Mouse (Mus musculus) lung, postnatal 0 days (tissue): ENCODE measurements around the gene Chml. TPM values are rescaled to one million over a fixed set of nuclear protein-coding genes. Genes with fewer than 3 reads are reported as not detected.

Experiments
- ATAC-seq: fragments of 200-750 bp; cut with Nextera tagmentation; 2 replicates; pipeline ENCODE4 v1.8.0; 2017; ENCODE audit warnings: moderate library complexity
- DNase-seq: peaks from one replicate; pipeline ENCODE4 v3.0.0-alpha.2; 2016; ENCODE audit warnings: low spot score
- H3K27ac ChIP-seq: fragments of 300-500 bp; sonication (generic); 2 replicates; pipeline ENCODE4 v1.5.1; 2014; ENCODE audit warnings: antibody characterized with exemption, mild to moderate bottlenecking, low read length, mixed read lengths
- H3K27me3 ChIP-seq: fragments of 300-500 bp; sonication (generic); replicated peaks from 2 replicates; pipeline ENCODE4 v1.6.1; 2014; ENCODE audit warnings: low read length, mixed read lengths; ENCODE audit not compliant: insufficient read depth
- H3K36me3 ChIP-seq: fragments of 300-500 bp; sonication (generic); 2 replicates; pipeline ENCODE4 v1.6.1; 2014; ENCODE audit warnings: low read length, mixed read lengths; ENCODE audit not compliant: insufficient read depth
- H3K4me1 ChIP-seq: fragments of 300-500 bp; sonication (generic); 2 replicates; pipeline ENCODE4 v1.6.1; 2014; ENCODE audit warnings: antibody characterized with exemption, low read depth, low read length, mixed read lengths; ENCODE audit not compliant: insufficient read depth
- H3K4me2 ChIP-seq: fragments of 300-500 bp; sonication (generic); replicated peaks from 2 replicates; pipeline ENCODE4 v1.6.1; 2014; ENCODE audit warnings: low read depth, mild to moderate bottlenecking, low read length, moderate library complexity, mixed read lengths
- H3K4me3 ChIP-seq: fragments of 300-500 bp; sonication (generic); 2 replicates; pipeline ENCODE4 v1.5.1; 2014; ENCODE audit warnings: low read depth, low read length
- H3K9ac ChIP-seq: fragments of 300-500 bp; sonication (generic); replicated peaks from 2 replicates; pipeline ENCODE4 v1.6.1; 2014; ENCODE audit warnings: low read depth, mild to moderate bottlenecking
- H3K9me3 ChIP-seq: fragments of 300-500 bp; sonication (generic); 2 replicates; pipeline ENCODE4 v1.6.1; 2016; ENCODE audit warnings: low read length, mixed read lengths
- CTCF ChIP-seq: IDR thresholded peaks from 2 replicates; pipeline ENCODE4 v1.5.1; 2016; ENCODE audit warnings: antibody characterized with exemption, mild to moderate bottlenecking
- EP300 ChIP-seq: IDR thresholded peaks from 2 replicates; pipeline ENCODE4 v1.6.1; 2016; ENCODE audit warnings: antibody characterized with exemption, mild to moderate bottlenecking, control low read depth
- WGBS: fragments of 180-500 bp; shearing (Covaris S2); extraction: QIAGEN DNeasy Blood & Tissue Kit; methylation state at CpG from one replicate; pipeline ENCODE4 v1.1.7; 2014; 5-methylcytosine and 5-hydroxymethylcytosine counted together
- polyA plus RNA-seq: library from polyadenylated mRNA; unstranded; fragments of >200 nt; fragmentation: Nextera tagmentation; extraction: Ambion mirVana; gene quantifications from 2 replicates; pipeline ENCODE4 v1.2.1, GENCODE M21; 2015

Chml gene
- polyA plus RNA-seq, result 1.2 and 1.7 TPM in 2 replicates

DNA sequence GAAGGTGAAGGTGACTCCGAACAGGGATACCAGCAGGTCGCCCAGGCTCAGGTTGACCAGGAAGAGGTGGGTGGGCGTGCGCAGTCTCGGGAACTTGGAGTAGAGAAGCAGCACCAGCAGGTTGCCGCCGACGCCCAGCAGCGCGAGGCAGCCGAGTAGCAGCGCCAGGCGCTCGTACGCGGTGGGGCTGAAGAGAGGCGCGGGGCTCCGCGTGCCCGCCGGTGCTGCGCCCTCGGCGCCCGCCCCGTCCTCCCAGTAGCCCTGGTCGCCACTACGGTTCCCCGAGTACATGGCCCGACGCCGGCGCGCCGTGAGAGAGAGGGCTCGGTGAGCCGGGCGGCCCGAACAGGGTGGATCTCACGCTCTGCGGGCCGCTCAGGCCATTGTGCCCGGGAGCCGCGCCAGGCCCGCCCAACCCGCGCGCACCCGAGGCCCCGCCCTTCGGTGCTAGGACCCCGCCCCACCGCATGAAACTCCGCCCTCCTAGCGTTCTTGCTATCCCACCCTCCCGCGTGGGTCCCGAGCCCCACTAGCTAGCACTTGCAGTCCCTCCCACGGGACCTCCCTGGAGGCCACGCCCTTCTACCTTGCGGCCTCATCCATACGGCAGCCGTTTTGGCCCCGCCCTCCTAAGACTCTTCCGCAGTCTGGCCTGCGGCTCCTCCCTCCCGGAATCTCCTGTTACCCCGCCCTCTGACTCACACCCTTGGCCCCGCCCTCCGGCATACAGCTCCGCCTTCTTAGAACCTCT lies at the start of gene Chml, which contains the start of gene Opn3:
Gene Chml (minus strand): TSS at position 656 of the 751 bp plus-strand sequence.
Gene Opn3 (minus strand): TSS at position 531 of the 751 bp plus-strand sequence.
- H3K4me3 ChIP-seq, result peak within 1 kb of the TSS; percentile 69
- H3K9ac ChIP-seq, result peak within 1 kb of the TSS; percentile 65
- 0% methylated on average over 35 of the region's 73 CpGs for WGBS
- H3K36me3 ChIP-seq, result no peaks in the 10 kb centered on the region
- ATAC-seq (peak; percentile 97), DNase-seq (peak; percentile 100)
- H3K27ac ChIP-seq, result peak within 1 kb of the TSS; percentile 70
- no peak for TF ChIP-seq EP300
- no peak for TF ChIP-seq CTCF
- H3K4me2 ChIP-seq, result peak within 1 kb of the TSS; percentile 95
- H3K27me3 ChIP-seq, result no peaks in the 10 kb centered on the region
- H3K4me1 ChIP-seq, result peaks cover 6% of the 10 kb centered on the region; the same call in 1 of the 2 replicates
- H3K9me3 ChIP-seq, result no peaks in the 10 kb centered on the region

GRCm38 (mm10) chr1:175725771-175726170 lies 33.1 kb upstream of the Chml start:
- no peak overlapping the region for H3K4me3 ChIP-seq
- DNase-seq (no peak), ATAC-seq (no peak)
- H3K9ac ChIP-seq, result no peak overlapping the region
- no peak overlapping the region for H3K27ac ChIP-seq
- H3K9me3 ChIP-seq, result no peaks in the 10 kb centered on the region
- H3K4me1 ChIP-seq, result no peaks in the 10 kb centered on the region
- TF ChIP-seq CTCF, result no peak
- no peak for TF ChIP-seq EP300
- WGBS, result 15% methylated on average over 7 of the region's 7 CpGs
- H3K36me3 ChIP-seq, result no peaks in the 10 kb centered on the region
- H3K4me2 ChIP-seq, result no peak overlapping the region
- H3K27me3 ChIP-seq, result no peaks in the 10 kb centered on the region

DNA sequence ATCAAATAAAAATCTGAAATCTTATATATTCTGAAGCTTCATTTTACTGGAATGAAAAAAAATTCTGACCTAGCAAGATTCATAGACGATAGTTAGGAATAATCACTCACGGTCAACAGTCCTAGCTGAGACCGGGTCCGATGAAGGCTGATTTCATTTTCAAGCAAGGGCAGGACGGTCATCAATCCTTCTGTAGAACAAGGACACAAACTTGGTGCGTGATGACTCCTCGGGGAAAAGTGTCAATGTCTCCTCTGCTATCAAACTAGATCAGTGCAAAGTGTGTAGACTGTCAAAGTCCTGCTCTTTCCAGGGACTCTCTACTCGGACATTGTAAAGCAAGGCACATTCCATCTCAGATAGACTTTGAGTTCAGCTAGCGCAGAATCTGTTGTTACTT lies 24.1 kb upstream of the Chml start:
- WGBS, result 84% methylated on average over 9 of the region's 9 CpGs
- TF ChIP-seq CTCF (no peak), EP300 (no peak)
- Histone ChIP-seq H3K4me1 (no peaks in the 10 kb centered on the region), H3K36me3 (no peaks in the 10 kb centered on the region), H3K4me2 (no peak overlapping the region), H3K9me3 (no peaks in the 10 kb centered on the region), H3K27ac (no peak overlapping the region), H3K4me3 (no peak overlapping the region), H3K27me3 (no peaks in the 10 kb centered on the region), H3K9ac (no peak overlapping the region)
- no peak for DNase-seq
- no peak for ATAC-seq

DNA sequence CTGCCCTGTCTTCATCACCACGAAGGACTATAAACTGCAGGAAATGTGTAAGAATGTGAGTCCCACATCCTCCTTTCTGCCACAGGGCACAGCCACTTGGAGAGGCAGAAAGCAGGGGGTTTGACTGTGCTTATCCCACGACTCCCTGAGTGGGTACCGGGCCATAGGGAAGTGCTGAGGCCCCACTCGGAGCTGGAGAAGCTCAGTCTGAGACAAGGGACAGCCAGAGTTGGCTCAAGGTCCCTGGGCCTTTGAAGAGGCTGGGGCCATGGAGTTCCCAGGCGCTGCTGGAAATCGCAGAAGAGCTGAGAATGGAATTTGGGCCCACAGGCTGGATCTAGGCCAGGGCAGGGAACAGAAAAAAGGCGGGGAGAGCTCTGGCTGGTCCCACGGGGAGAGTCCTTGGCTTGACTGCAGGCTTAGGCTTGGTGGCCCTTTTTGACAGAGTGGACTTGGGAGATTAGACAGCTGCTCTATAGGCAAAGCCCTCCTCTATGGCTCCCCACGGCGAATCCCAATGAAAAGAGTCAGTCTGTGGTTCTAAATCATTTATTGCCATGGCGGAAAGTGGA lies 19.7 kb upstream of the Chml start:
- Histone ChIP-seq H3K36me3 (no peaks in the 10 kb centered on the region), H3K4me3 (no peak overlapping the region), H3K27me3 (no peaks in the 10 kb centered on the region), H3K4me2 (no peak overlapping the region), H3K9ac (no peak overlapping the region), H3K27ac (no peak overlapping the region), H3K4me1 (no peaks in the 10 kb centered on the region), H3K9me3 (no peaks in the 10 kb centered on the region)
- ATAC-seq (peak; percentile 44; the same call in 1 of the 2 replicates), DNase-seq (no peak)
- no peak for TF ChIP-seq EP300
- TF ChIP-seq CTCF, result no peak
- 52% methylated on average over 11 of the region's 11 CpGs for WGBS

DNA sequence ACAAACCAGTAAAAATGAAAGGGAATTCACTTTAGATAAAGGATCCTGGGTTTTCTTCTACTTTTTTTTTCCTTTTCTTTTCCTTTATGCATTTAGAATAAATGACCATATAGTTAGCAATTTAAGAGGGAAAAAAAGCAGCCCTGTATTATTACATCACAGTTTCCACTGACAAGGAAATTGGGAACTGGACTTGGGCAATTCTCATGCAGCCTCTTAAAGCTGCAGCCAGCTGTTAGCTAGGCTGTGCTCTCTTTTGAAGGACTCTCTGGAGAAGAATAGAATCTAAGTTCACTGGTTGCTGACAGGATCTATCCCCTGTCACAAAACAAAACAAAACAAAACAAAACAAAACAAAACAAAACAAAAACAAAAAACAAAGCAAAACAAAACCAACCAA lies 15.3 kb upstream of the Chml start:
- Histone ChIP-seq H3K27me3 (no peaks in the 10 kb centered on the region), H3K4me3 (no peak overlapping the region), H3K36me3 (no peaks in the 10 kb centered on the region), H3K27ac (no peak overlapping the region), H3K9ac (no peak overlapping the region), H3K4me2 (no peak overlapping the region), H3K9me3 (no peaks in the 10 kb centered on the region), H3K4me1 (no peaks in the 10 kb centered on the region)
- ATAC-seq, result peak; percentile 75
- peak; percentile 73 for DNase-seq
- TF ChIP-seq CTCF, result no peak
- TF ChIP-seq EP300, result 0 out of 2 replicates have a peak, but pooled peaks have one; percentile 15

DNA sequence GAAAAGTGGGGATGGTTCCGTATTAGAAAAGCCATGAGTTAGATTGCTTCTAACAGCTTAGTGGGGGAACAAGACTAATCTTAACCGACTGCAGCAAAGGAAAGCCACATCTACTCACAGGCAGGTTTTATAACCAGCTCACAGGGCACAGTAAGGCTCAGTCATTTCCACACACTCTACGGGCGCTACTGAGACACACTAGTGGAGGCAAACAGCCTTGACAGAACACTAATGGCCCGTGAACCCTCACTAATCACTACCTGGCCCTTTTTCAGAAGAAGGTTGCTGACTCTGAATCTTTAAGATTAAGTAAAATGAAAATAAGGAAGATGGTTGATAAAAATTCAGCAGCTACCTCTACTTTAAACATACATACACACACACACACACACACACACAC lies 14.9 kb upstream of the Chml start:
- H3K27me3 ChIP-seq, result no peaks in the 10 kb centered on the region
- H3K4me2 ChIP-seq, result no peak overlapping the region
- no peaks in the 10 kb centered on the region for H3K36me3 ChIP-seq
- H3K4me1 ChIP-seq, result no peaks in the 10 kb centered on the region
- ATAC-seq (no peak), DNase-seq (no peak)
- H3K9me3 ChIP-seq, result no peaks in the 10 kb centered on the region
- no peak overlapping the region for H3K4me3 ChIP-seq
- WGBS, result 70% methylated on average over 5 of the region's 5 CpGs
- TF ChIP-seq CTCF, result no peak
- TF ChIP-seq EP300, result no peak
- no peak overlapping the region for H3K27ac ChIP-seq
- no peak overlapping the region for H3K9ac ChIP-seq
